In the genomic region with DNA sequence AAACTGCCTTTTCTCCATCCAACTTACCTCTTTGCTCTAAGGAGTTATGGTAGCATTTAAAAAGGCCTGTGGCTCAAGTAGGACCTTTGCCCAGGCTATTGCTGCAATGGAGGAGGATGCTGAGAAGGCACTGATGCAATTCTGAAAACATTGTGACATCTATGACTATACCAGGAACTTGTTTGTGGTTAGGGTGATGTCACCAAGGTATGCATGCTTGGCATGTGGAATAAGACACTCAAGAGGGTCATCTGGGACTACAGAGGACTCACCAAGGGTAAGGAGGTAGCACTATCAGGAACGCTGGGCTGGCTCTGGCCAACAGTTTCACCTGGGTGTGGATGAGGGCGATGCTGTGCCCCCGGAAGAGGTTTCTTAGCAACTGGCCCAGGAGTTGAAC, we compare ENCODE assay signal across 8 mouse cellular contexts. TPM values are rescaled to one million over a fixed set of nuclear protein-coding genes. Genes with fewer than 3 reads are reported as not detected.
DNase-seq lines count a peak whose midpoint lies in the region; TF ChIP-seq lines count a peak whose summit lies in the region.

A gene (minus strand): TSS at position 108 of the 400 bp plus-strand sequence.

- no peak within 1 kb of the TSS for H3K27ac ChIP-seq in kidney, adult 2 months (ENCODE audit: insufficient read depth, low read depth, low read length)
- H3K27ac ChIP-seq in brown adipose tissue, adult 24 weeks (replicated peaks; ENCODE audit: low read depth, low read length): no peak within 1 kb of the TSS

- no peaks in the 10 kb centered on the region for H3K4me1 ChIP-seq in kidney, adult 2 months (ENCODE audit: control insufficient read depth, insufficient read depth, low read length)
- H3K4me1 ChIP-seq in brown adipose tissue, adult 24 weeks (ENCODE audit: control insufficient read depth, insufficient read depth, insufficient read length, low read length): no peaks in the 10 kb centered on the region

- no peaks in the 10 kb centered on the region for H3K36me3 ChIP-seq in kidney, adult 2 months (ENCODE audit: control insufficient read depth, insufficient read depth, low read length)

- TF ChIP-seq CTCF in kidney, adult 2 months (conservative IDR thresholded peaks at IDR 0.05; ENCODE audit: insufficient read depth, insufficient read length, low read depth, low read length): no peak

- DNase-seq in kidney, adult 2 months: no peak
- DNase-seq in kidney, postnatal 36 days: no peak
- no peak for DNase-seq in gonadal fat pad, adult 2 months (ENCODE audit: low read depth)
- DNase-seq in large intestine, adult 2 months (ENCODE audit: low read depth, low spot score): no peak
- DNase-seq in lung, postnatal 36 days: peak; percentile 53
- DNase-seq in spleen, postnatal 36 days (ENCODE audit: low spot score in 2 of 2): no peak
- DNase-seq in cerebellum, postnatal 36 days: no peak

- WGBS in kidney, adult 2 months: 87% methylated on average over 3 of the region's 3 CpGs
- WGBS in large intestine, adult 2 months: 62% methylated on average over 3 of the region's 3 CpGs

- no peak within 1 kb of the TSS for H3K4me3 ChIP-seq in kidney, adult 2 months (ENCODE audit: insufficient read depth, low read depth, low read length)
- H3K4me3 ChIP-seq in brown adipose tissue, adult 24 weeks (ENCODE audit: insufficient read depth, low read depth, low read length): no peak within 1 kb of the TSS

- no peak for TF ChIP-seq POLR2A in kidney, adult 2 months (IDR thresholded peaks at IDR 0.05; ENCODE audit: low read depth, low read length)

- no peaks in the 10 kb centered on the region for H3K27me3 ChIP-seq in kidney, adult 2 months (replicated peaks; ENCODE audit: control insufficient read depth, insufficient read depth, low read length)

RNA-seq across cellular contexts. Expression of the gene that starts here (rescaled TPM):
- 52.9 and 57.5 TPM in 2 replicates for polyA plus RNA-seq in kidney, adult 2 months (2012; rRNA removed)
- 140 and 204 TPM in 2 replicates for polyA plus RNA-seq in brown adipose tissue, adult 24 weeks (2012; ENCODE audit: insufficient read depth, insufficient read length, missing spikeins)
- 71.7 and 81.2 TPM in 2 replicates for polyA plus RNA-seq in gonadal fat pad, adult 2 months (2012; rRNA removed)
- 12.3 and 12.8 TPM in 2 replicates for polyA plus RNA-seq in large intestine, adult 2 months (2012; rRNA removed)
